Mouse (Mus musculus) lung, postnatal 0 days (tissue): ENCODE data around the gene 2310061N02Rik.

Experiments
- CTCF ChIP-seq: IDR thresholded peaks from 2 replicates; pipeline ENCODE4 v1.5.1; 2016; ENCODE audit warnings: antibody characterized with exemption, mild to moderate bottlenecking
- EP300 ChIP-seq: IDR thresholded peaks from 2 replicates; pipeline ENCODE4 v1.6.1; 2016; ENCODE audit warnings: antibody characterized with exemption, mild to moderate bottlenecking, control low read depth

DNA sequence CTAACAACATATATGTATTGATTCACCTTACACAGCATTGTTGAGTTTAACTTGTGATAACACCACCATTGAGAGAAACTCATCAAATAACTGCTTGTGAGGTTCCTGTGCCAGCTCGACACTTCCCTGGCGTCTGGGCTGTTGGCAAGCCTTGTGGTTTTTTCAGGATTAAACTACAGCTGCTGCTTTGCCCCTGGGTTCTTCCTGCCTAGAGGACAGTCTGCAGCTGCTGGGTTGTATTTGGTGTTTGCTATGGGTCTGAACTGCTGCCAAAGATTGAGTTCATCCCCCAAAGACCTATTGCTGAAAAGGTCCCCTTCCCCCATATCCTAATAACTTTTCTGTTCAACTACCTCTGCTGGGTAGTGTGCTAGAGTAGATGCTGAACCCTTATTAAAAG is 27.6 kb upstream of the 2310061N02Rik start:
- no peak for TF ChIP-seq EP300
- no peak for TF ChIP-seq CTCF
